15 mouse cellular contexts compared by ENCODE assay signal in the genomic region with DNA sequence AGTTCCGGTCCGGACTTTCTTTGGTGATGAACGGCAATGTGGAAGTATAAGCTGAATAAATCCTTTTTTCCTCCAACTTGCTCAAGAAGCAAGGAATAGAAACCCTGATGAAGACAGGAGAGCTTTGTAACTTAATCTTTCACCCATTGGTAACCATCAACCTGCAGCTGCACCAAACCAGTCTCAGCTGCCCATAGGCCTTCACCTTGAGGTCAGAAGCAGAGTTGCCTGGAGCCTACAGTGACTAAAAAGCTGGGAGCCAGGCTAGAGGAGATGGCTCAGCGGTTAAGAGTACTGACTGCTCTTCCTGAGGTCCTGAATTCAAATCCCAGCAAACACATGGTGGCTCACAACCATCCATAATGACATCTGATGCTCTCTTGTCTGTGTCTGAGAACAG. TPM values are rescaled to one million over a fixed set of nuclear protein-coding genes. Genes with fewer than 3 reads are reported as not detected.
DNase-seq lines count a peak whose midpoint lies in the region; ATAC-seq and TF ChIP-seq lines count a peak whose summit lies in the region.
"Not testable (repeated sequence)": the region's sequence is repeated elsewhere in the genome, so short reads cannot be mapped to it uniquely, and the experiment has no call there.
"Had no signal": no experiment of that assay in that cellular context is flagged by ENCODE, and none has a peak within 500 bp of the region (broad histone marks: within the 10 kb centered on the region; RNA-seq: fewer than 3 reads in every experiment).

No protein-coding gene starts in this region.

- TF ChIP-seq POLR2A in kidney, adult 2 months (IDR thresholded peaks at IDR 0.05; ENCODE audit: low read depth, low read length) = not testable (repeated sequence)

- H3K4me3 ChIP-seq in heart, embryonic 10.5 days; kidney, adult 2 months (ENCODE audit: insufficient read depth, low read depth, low read length); kidney, embryonic 14.5 days (ENCODE audit: low read length); kidney, embryonic 15.5 days (replicated peaks); kidney, embryonic 16.5 days (ENCODE audit: low read length); kidney, postnatal 0 days (replicated peaks; ENCODE audit: low read depth, low read length): not testable (repeated sequence)

- ATAC-seq in kidney, embryonic 14.5 days (ENCODE audit: low FRiP score, low TSS enrichment) = 0 out of 2 replicates have a peak, but pooled peaks have one; percentile 53
- 0 out of 2 replicates have a peak, but pooled peaks have one; percentile 64 for ATAC-seq in kidney, embryonic 15.5 days (replicated peaks; ENCODE audit: low FRiP score)
- ATAC-seq in kidney, embryonic 16.5 days (ENCODE audit: low FRiP score, low TSS enrichment) = peak; percentile 65; the same call in 1 of the 2 replicates
- ATAC-seq in kidney, postnatal 0 days (replicated peaks; ENCODE audit: low FRiP score, low read depth) = peak; percentile 66; the same call in 1 of the 2 replicates

- H3K4me2 ChIP-seq in kidney, embryonic 14.5 days (replicated peaks; ENCODE audit: low read depth, low read length); kidney, embryonic 15.5 days; kidney, embryonic 16.5 days (replicated peaks; ENCODE audit: low read depth, low read length); kidney, postnatal 0 days (ENCODE audit: low read length): not testable (repeated sequence)

- not testable (repeated sequence) for H3K36me3 ChIP-seq in heart, embryonic 10.5 days; kidney, adult 2 months (ENCODE audit: control insufficient read depth, insufficient read depth, low read length); kidney, embryonic 14.5 days (ENCODE audit: control insufficient read depth, insufficient read depth, low read length); kidney, embryonic 15.5 days; kidney, embryonic 16.5 days (ENCODE audit: insufficient read depth, low read length); kidney, postnatal 0 days (ENCODE audit: insufficient read depth, low read length)

- not testable (repeated sequence) for H3K9ac ChIP-seq in kidney, embryonic 14.5 days (ENCODE audit: low read depth, low read length); kidney, embryonic 15.5 days; kidney, embryonic 16.5 days (replicated peaks; ENCODE audit: low read length); kidney, postnatal 0 days (ENCODE audit: low read depth, low read length)

- not testable (repeated sequence) for H3K27ac ChIP-seq in heart, embryonic 10.5 days; kidney, adult 2 months (ENCODE audit: insufficient read depth, low read depth, low read length); kidney, embryonic 14.5 days (ENCODE audit: low read depth, low read length); kidney, embryonic 15.5 days; kidney, postnatal 0 days
- peak overlapping the region; percentile 61; the same call in 1 of the 2 replicates for H3K27ac ChIP-seq in kidney, embryonic 16.5 days (ENCODE audit: low read length)

- DNase-seq in heart, embryonic 10.5 days (ENCODE audit: low spot score) = peak; percentile 5
- DNase-seq in kidney, adult 11 months = peak; percentile 19
- DNase-seq in kidney, adult 2 months = peak; percentile 45
- peak; percentile 40 for DNase-seq in kidney, adult 9 months
- DNase-seq in kidney, postnatal 0 days (ENCODE audit: low spot score) = not testable (repeated sequence)

- not testable (repeated sequence) for H3K9me3 ChIP-seq in heart, embryonic 10.5 days; kidney, embryonic 14.5 days (ENCODE audit: control insufficient read depth, low read length); kidney, embryonic 15.5 days (replicated peaks); kidney, embryonic 16.5 days (ENCODE audit: low read length); kidney, postnatal 0 days (replicated peaks; ENCODE audit: low read length)

- not testable (repeated sequence) for H3K27me3 ChIP-seq in heart, embryonic 10.5 days (ENCODE audit: insufficient read depth, poor library complexity, severe bottlenecking); kidney, adult 2 months (replicated peaks; ENCODE audit: control insufficient read depth, insufficient read depth, low read length); kidney, embryonic 14.5 days (ENCODE audit: control insufficient read depth, insufficient read depth, low read length); kidney, embryonic 15.5 days; kidney, embryonic 16.5 days (ENCODE audit: insufficient read depth, low read length); kidney, postnatal 0 days (ENCODE audit: insufficient read depth, low read length)

- WGBS in heart, embryonic 10.5 days = 85% methylated on average over 4 of the region's 4 CpGs
- WGBS in kidney, adult 2 months = 60% methylated on average over 4 of the region's 4 CpGs
- 89% methylated on average over 4 of the region's 4 CpGs for WGBS in kidney, embryonic 14.5 days
- 85% methylated on average over 4 of the region's 4 CpGs for WGBS in kidney, embryonic 15.5 days
- WGBS in kidney, embryonic 16.5 days = 81% methylated on average over 4 of the region's 4 CpGs
- 64% methylated on average over 4 of the region's 4 CpGs for WGBS in kidney, postnatal 0 days

- not testable (repeated sequence) for H3K4me1 ChIP-seq in heart, embryonic 10.5 days; kidney, adult 2 months (ENCODE audit: control insufficient read depth, insufficient read depth, low read length); kidney, embryonic 14.5 days (ENCODE audit: control insufficient read depth, insufficient read depth, low read length); kidney, embryonic 15.5 days; kidney, embryonic 16.5 days (ENCODE audit: insufficient read depth, low read length); kidney, postnatal 0 days (replicated peaks; ENCODE audit: insufficient read depth, low read length)

- not testable (repeated sequence) for TF ChIP-seq CTCF in kidney, adult 2 months (conservative IDR thresholded peaks at IDR 0.05; ENCODE audit: insufficient read depth, insufficient read length, low read depth, low read length); kidney, postnatal 0 days (IDR thresholded peaks at IDR 0.05; ENCODE audit: low read depth)

RNA-seq across cellular contexts. Expression of gene Gsta2, which starts 13.1 kb away (rescaled TPM):
- not detected in 2 replicates for polyA plus RNA-seq in heart, embryonic 10.5 days (2016; fragmentation: Nextera tagmentation; extraction: Ambion mirVana)
- 583 and 726 TPM in 2 replicates for polyA plus RNA-seq in kidney, adult 2 months (2012; rRNA removed)
- 2.6 and 3.6 TPM in 2 replicates for polyA plus RNA-seq in kidney, embryonic 14.5 days (2014; fragmentation: Nextera tagmentation; extraction: Ambion mirVana)
- 41.3 and 45.0 TPM in 2 replicates for polyA plus RNA-seq in kidney, embryonic 15.5 days (2015; fragmentation: Nextera tagmentation; extraction: Ambion mirVana)
- 92.0 and 109 TPM in 2 replicates for polyA plus RNA-seq in kidney, embryonic 16.5 days (2015; fragmentation: Nextera tagmentation; extraction: Ambion mirVana)
- 301 and 320 TPM in 2 replicates for polyA plus RNA-seq in kidney, postnatal 0 days (2015; fragmentation: Nextera tagmentation; extraction: Ambion mirVana)
- polyA plus RNA-seq: activated CD4-positive, CD25-positive, alpha-beta regulatory T cell, adult 4 months; adrenal gland, adult 2 months; brain, embryonic 14.5 days; CD4-positive, CD25-positive, alpha-beta regulatory T cell, adult 4 months; G1E had no signal

RNA-seq across cellular contexts. Expression of gene Omt2b, which starts 15.1 kb away (rescaled TPM):
- not detected in 2 replicates for polyA plus RNA-seq in heart, embryonic 10.5 days (2016; fragmentation: Nextera tagmentation; extraction: Ambion mirVana)
- polyA plus RNA-seq in kidney, adult 2 months (2012; rRNA removed) = not detected in 2 replicates
- not detected in 2 replicates for polyA plus RNA-seq in kidney, embryonic 14.5 days (2014; fragmentation: Nextera tagmentation; extraction: Ambion mirVana)
- not detected in 2 replicates for polyA plus RNA-seq in kidney, embryonic 15.5 days (2015; fragmentation: Nextera tagmentation; extraction: Ambion mirVana)
- polyA plus RNA-seq in kidney, embryonic 16.5 days (2015; fragmentation: Nextera tagmentation; extraction: Ambion mirVana) = not detected in 2 replicates
- not detected in 2 replicates for polyA plus RNA-seq in kidney, postnatal 0 days (2015; fragmentation: Nextera tagmentation; extraction: Ambion mirVana)
- polyA plus RNA-seq: activated CD4-positive, CD25-positive, alpha-beta regulatory T cell, adult 4 months; adrenal gland, adult 2 months; brain, embryonic 14.5 days; C2C12; CD4-positive, CD25-positive, alpha-beta regulatory T cell, adult 4 months; Patski had no signal

RNA-seq across cellular contexts. Expression of gene Dppa5a, which starts 25.5 kb away (rescaled TPM):
- not detected in 2 replicates for polyA plus RNA-seq in heart, embryonic 10.5 days (2016; fragmentation: Nextera tagmentation; extraction: Ambion mirVana)
- not detected in 2 replicates for polyA plus RNA-seq in kidney, adult 2 months (2012; rRNA removed)
- not detected in 2 replicates for polyA plus RNA-seq in kidney, embryonic 14.5 days (2014; fragmentation: Nextera tagmentation; extraction: Ambion mirVana)
- not detected in 2 replicates for polyA plus RNA-seq in kidney, embryonic 15.5 days (2015; fragmentation: Nextera tagmentation; extraction: Ambion mirVana)
- polyA plus RNA-seq in kidney, embryonic 16.5 days (2015; fragmentation: Nextera tagmentation; extraction: Ambion mirVana) = 0.27 TPM in 1 of 2 replicates, not detected in the other
- polyA plus RNA-seq in kidney, postnatal 0 days (2015; fragmentation: Nextera tagmentation; extraction: Ambion mirVana) = 0.20 and 0.24 TPM in 2 replicates
- polyA plus RNA-seq: activated CD4-positive, CD25-positive, alpha-beta regulatory T cell, adult 4 months; adrenal gland, adult 2 months; CD4-positive, CD25-positive, alpha-beta regulatory T cell, adult 4 months; G1E; Patski had no signal

RNA-seq across cellular contexts. Expression of gene Omt2a, which starts 27.9 kb away (rescaled TPM):
- not detected in 2 replicates for polyA plus RNA-seq in heart, embryonic 10.5 days (2016; fragmentation: Nextera tagmentation; extraction: Ambion mirVana)
- polyA plus RNA-seq in kidney, adult 2 months (2012; rRNA removed) = not detected in 2 replicates
- polyA plus RNA-seq in kidney, embryonic 14.5 days (2014; fragmentation: Nextera tagmentation; extraction: Ambion mirVana) = not detected in 2 replicates
- polyA plus RNA-seq in kidney, embryonic 15.5 days (2015; fragmentation: Nextera tagmentation; extraction: Ambion mirVana) = not detected in 2 replicates
- polyA plus RNA-seq in kidney, embryonic 16.5 days (2015; fragmentation: Nextera tagmentation; extraction: Ambion mirVana) = not detected in 2 replicates
- polyA plus RNA-seq in kidney, postnatal 0 days (2015; fragmentation: Nextera tagmentation; extraction: Ambion mirVana) = not detected in 2 replicates
- polyA plus RNA-seq: activated CD4-positive, CD25-positive, alpha-beta regulatory T cell, adult 4 months; adrenal gland, adult 2 months; brain, embryonic 14.5 days; C2C12; CD4-positive, CD25-positive, alpha-beta regulatory T cell, adult 4 months; G1E; Patski had no signal

RNA-seq across cellular contexts. Expression of gene Ooep, which starts 36.0 kb away (rescaled TPM):
- 0.97 and 1.2 TPM in 2 replicates for polyA plus RNA-seq in heart, embryonic 10.5 days (2016; fragmentation: Nextera tagmentation; extraction: Ambion mirVana)
- 0.03 TPM in 1 of 2 replicates, not detected in the other for polyA plus RNA-seq in kidney, adult 2 months (2012; rRNA removed)
- 2.1 and 2.2 TPM in 2 replicates for polyA plus RNA-seq in kidney, embryonic 14.5 days (2014; fragmentation: Nextera tagmentation; extraction: Ambion mirVana)
- 1.3 and 1.9 TPM in 2 replicates for polyA plus RNA-seq in kidney, embryonic 15.5 days (2015; fragmentation: Nextera tagmentation; extraction: Ambion mirVana)
- 1.6 and 2.0 TPM in 2 replicates for polyA plus RNA-seq in kidney, embryonic 16.5 days (2015; fragmentation: Nextera tagmentation; extraction: Ambion mirVana)
- 2.9 and 3.0 TPM in 2 replicates for polyA plus RNA-seq in kidney, postnatal 0 days (2015; fragmentation: Nextera tagmentation; extraction: Ambion mirVana)
- polyA plus RNA-seq: adrenal gland, adult 2 months; CD4-positive, CD25-positive, alpha-beta regulatory T cell, adult 4 months; G1E; Patski had no signal
